Mouse (Mus musculus) hindbrain, embryonic 12.5 days (tissue): ENCODE data around the gene Irgm2. TPM values are rescaled to one million over a fixed set of nuclear protein-coding genes. Genes with fewer than 3 reads are reported as not detected.
"Not testable (repeated sequence)": the region's sequence is repeated elsewhere in the genome, so short reads cannot be mapped to it uniquely, and the experiment has no call there.

Experiments used
- ATAC-seq: fragments of 200-750 bp; cut with Nextera tagmentation; 2 replicates; pipeline ENCODE4 v1.8.0; 2017; ENCODE audit warnings: moderate TSS enrichment; ENCODE audit not compliant: low FRiP score
- H3K27ac ChIP-seq: fragments of 300-500 bp; sonication (generic); 2 replicates; pipeline ENCODE4 v1.5.1; 2016; ENCODE audit warnings: mild to moderate bottlenecking
- H3K27me3 ChIP-seq: fragments of 300-500 bp; sonication (generic); 2 replicates; pipeline ENCODE4 v1.6.1; 2016; ENCODE audit warnings: mild to moderate bottlenecking
- H3K36me3 ChIP-seq: fragments of 300-500 bp; sonication (generic); 2 replicates; pipeline ENCODE4 v1.6.1; 2016; ENCODE audit warnings: mild to moderate bottlenecking
- H3K4me1 ChIP-seq: fragments of 300-500 bp; sonication (generic); 2 replicates; pipeline ENCODE4 v1.6.1; 2016
- H3K4me2 ChIP-seq: fragments of 300-500 bp; sonication (generic); replicated peaks from 2 replicates; pipeline ENCODE4 v1.6.1; 2016; ENCODE audit warnings: mild to moderate bottlenecking
- H3K4me3 ChIP-seq: fragments of 300-500 bp; sonication (generic); 2 replicates; pipeline ENCODE4 v1.5.1; 2016; ENCODE audit warnings: mild to moderate bottlenecking
- H3K9ac ChIP-seq: fragments of 300-500 bp; sonication (generic); 2 replicates; pipeline ENCODE4 v1.6.1; 2016; ENCODE audit warnings: mild to moderate bottlenecking, moderate library complexity
- H3K9me3 ChIP-seq: fragments of 300-500 bp; sonication (generic); replicated peaks from 2 replicates; pipeline ENCODE4 v1.6.1; 2016; ENCODE audit warnings: mild to moderate bottlenecking
- WGBS: fragments of 180-500 bp; shearing (Covaris S2); methylation state at CpG from one replicate; pipeline ENCODE4 v1.1.7; 2016; 5-methylcytosine and 5-hydroxymethylcytosine counted together
- polyA plus RNA-seq: library from polyadenylated mRNA; unstranded; fragments of >200 nt; fragmentation: Nextera tagmentation; extraction: Ambion mirVana; gene quantifications from 2 replicates; pipeline ENCODE4 v1.2.1, GENCODE M21; 2016

The Irgm2 gene
- polyA plus RNA-seq, 1 experiment from 2014 or later: 0.87 TPM

DNA sequence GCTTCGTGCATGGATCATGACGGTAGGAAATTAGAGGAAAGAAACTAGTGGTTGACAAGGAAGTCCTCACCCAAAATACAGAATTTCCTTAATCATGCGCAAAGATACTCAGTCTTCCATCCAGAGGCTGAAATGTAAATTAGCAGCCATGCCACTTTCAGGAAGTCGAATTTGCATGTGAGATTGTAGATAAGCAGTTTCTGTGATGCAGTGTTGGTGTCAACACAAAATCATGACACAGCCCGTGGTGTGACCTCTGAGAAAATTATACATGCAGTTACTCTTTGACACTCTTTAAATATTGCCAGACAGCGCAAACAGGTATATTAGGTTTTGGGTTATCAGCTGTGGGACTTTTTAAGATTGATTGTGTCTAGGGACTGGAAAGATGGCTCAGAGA is 9.7 kb upstream of the Irgm2 start:
- WGBS: 93% methylated on average over 6 of the region's 6 CpGs

DNA sequence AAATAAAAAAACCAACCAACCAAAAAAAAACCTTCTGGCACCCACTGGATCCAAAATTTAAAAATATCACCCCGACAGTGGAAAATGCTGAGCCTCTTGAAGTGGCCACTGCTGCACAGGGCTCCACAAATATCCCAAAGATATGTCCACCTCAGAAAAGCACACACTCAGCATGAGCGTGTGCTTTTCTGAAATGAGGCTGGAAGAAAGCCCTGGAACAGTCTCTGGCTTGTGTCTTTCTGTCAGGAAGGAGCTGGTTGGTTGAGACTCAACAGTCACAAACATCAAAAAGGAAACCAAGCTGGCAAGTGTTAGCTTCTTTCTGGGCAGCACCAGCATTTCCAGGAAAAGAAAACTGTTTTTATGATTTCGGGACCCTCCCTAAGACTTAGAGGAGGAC is 6.1 kb upstream of the Irgm2 start:
- no peaks in the 10 kb centered on the region for H3K27me3 ChIP-seq
- no peak for ATAC-seq
- no peak overlapping the region for H3K4me3 ChIP-seq
- no peak overlapping the region for H3K4me2 ChIP-seq
- H3K36me3 ChIP-seq: no peaks in the 10 kb centered on the region
- 87% methylated on average over 3 of the region's 3 CpGs for WGBS
- peaks cover 5% of the 10 kb centered on the region for H3K4me1 ChIP-seq
- no peaks in the 10 kb centered on the region for H3K9me3 ChIP-seq
- H3K9ac ChIP-seq: no peak overlapping the region
- no peak overlapping the region for H3K27ac ChIP-seq

More for the DNA sequence above, 9.7 kb upstream of the Irgm2 start:
- Histone ChIP-seq H3K27ac (no peak overlapping the region), H3K4me1 (peaks cover 5% of the 10 kb centered on the region), H3K4me2 (no peak overlapping the region), H3K36me3 (no peaks in the 10 kb centered on the region), H3K9me3 (no peaks in the 10 kb centered on the region), H3K9ac (no peak overlapping the region), H3K27me3 (no peaks in the 10 kb centered on the region), H3K4me3 (no peak overlapping the region)
- no peak for ATAC-seq

- Histone ChIP-seq H3K4me2 (no peak overlapping the region), H3K9ac (no peak overlapping the region), H3K9me3 (no peaks in the 10 kb centered on the region), H3K36me3 (no peaks in the 10 kb centered on the region), H3K4me3 (no peak overlapping the region), H3K4me1 (peaks cover 6% of the 10 kb centered on the region), H3K27ac (no peak overlapping the region), H3K27me3 (no peaks in the 10 kb centered on the region)
- no peak for ATAC-seq
- WGBS: 43% methylated on average over 4 of the region's 4 CpGs
Observed at GRCm38 (mm10) chr11:58193860-58194520, 5.4 kb upstream of the Irgm2 start.

GRCm38 (mm10) chr11:58198663-58199062 is 755 bp upstream of the Irgm2 start:
- no peaks in the 10 kb centered on the region for H3K27me3 ChIP-seq
- H3K9me3 ChIP-seq: no peaks in the 10 kb centered on the region
- ATAC-seq: no peak
- no peak overlapping the region for H3K27ac ChIP-seq
- H3K4me2 ChIP-seq: peak overlapping the region; percentile 63
- H3K9ac ChIP-seq: no peak overlapping the region
- H3K36me3 ChIP-seq: no peaks in the 10 kb centered on the region
- H3K4me1 ChIP-seq: peaks cover 9% of the 10 kb centered on the region
- 86% methylated on average over 4 of the region's 4 CpGs for WGBS
- H3K4me3 ChIP-seq: peak overlapping the region; percentile 41

- ATAC-seq: no peak
- H3K9me3 ChIP-seq: no peaks in the 10 kb centered on the region
- H3K27me3 ChIP-seq: no peaks in the 10 kb centered on the region
- no peaks in the 10 kb centered on the region for H3K36me3 ChIP-seq
- H3K27ac ChIP-seq: no peak overlapping the region
- WGBS: 89% methylated on average over 4 of the region's 4 CpGs
- no peak overlapping the region for H3K4me2 ChIP-seq
- H3K4me3 ChIP-seq: no peak overlapping the region
- 0 out of 2 replicates have a peak, but pooled peaks cover 4% of the 10 kb centered on the region for H3K4me1 ChIP-seq
- no peak overlapping the region for H3K9ac ChIP-seq
Observed at GRCm38 (mm10) chr11:58200226-58200625, 808 bp downstream of the Irgm2 start.

DNA sequence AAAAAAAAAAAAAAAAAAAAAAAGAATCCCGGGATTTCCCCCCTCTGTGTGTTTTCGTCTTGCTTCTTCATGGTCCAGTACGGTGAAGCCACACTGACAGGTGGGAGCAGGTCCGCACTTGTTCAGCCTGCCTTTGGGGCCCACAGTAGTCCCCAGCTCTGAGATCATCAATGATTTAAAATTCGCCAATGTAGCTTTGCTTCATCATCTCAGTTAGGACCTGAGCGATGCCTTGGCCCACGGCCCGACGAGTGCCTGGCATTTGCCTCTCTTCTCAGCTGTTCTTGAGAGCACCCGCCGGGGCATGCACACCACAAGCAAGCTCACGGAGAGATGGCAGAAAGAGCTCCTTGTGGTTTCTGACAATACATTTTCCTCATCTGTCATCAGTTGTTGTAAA is 1.6 kb downstream of the Irgm2 start:
- WGBS: 86% methylated on average over 12 of the region's 12 CpGs
- Histone ChIP-seq H3K9ac (no peak overlapping the region), H3K36me3 (no peaks in the 10 kb centered on the region), H3K9me3 (no peaks in the 10 kb centered on the region), H3K27ac (no peak overlapping the region), H3K4me3 (no peak overlapping the region), H3K4me2 (no peak overlapping the region), H3K27me3 (no peaks in the 10 kb centered on the region), H3K4me1 (0 out of 2 replicates have a peak, but pooled peaks cover 4% of the 10 kb centered on the region)
- no peak for ATAC-seq

- H3K9me3 ChIP-seq: no peaks in the 10 kb centered on the region
- no peak for ATAC-seq
- no peak overlapping the region for H3K4me2 ChIP-seq
- H3K27ac ChIP-seq: no peak overlapping the region
- peaks cover 7% of the 10 kb centered on the region; the same call in 1 of the 2 replicates for H3K4me1 ChIP-seq
- H3K36me3 ChIP-seq: no peaks in the 10 kb centered on the region
- H3K27me3 ChIP-seq: no peaks in the 10 kb centered on the region
- WGBS: 94% methylated on average over 1 of the region's 1 CpGs
- H3K9ac ChIP-seq: no peak overlapping the region
- no peak overlapping the region for H3K4me3 ChIP-seq
Observed at GRCm38 (mm10) chr11:58210321-58210886, 11.0 kb downstream of the Irgm2 start.

- Histone ChIP-seq H3K9me3 (no peaks in the 10 kb centered on the region), H3K9ac (no peak overlapping the region), H3K4me1 (peaks cover 7% of the 10 kb centered on the region; the same call in 1 of the 2 replicates), H3K27me3 (no peaks in the 10 kb centered on the region), H3K4me2 (no peak overlapping the region), H3K4me3 (no peak overlapping the region), H3K27ac (no peak overlapping the region), H3K36me3 (no peaks in the 10 kb centered on the region)
- WGBS: 26% methylated on average over 9 of the region's 9 CpGs
- no peak for ATAC-seq
Observed at GRCm38 (mm10) chr11:58211062-58211681, 11.8 kb downstream of the Irgm2 start.

DNA sequence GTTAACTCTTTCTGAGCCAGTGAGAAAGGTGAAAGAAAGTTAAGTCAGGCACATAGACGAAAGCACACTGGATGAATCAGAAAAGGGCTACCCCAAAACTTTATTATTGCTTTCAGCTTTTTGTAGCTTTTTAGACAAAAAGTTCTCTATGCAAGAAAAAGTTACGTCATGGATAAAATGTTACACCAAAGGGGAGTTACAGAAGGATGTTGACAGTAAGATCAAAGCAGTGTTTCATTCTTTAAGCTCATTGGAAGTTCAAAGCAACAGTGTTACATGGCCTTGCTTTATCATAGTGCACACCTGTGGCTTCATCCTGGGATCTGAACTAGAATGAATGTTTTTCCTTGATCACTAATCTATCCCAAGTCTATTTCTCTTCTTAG is 12.3 kb downstream of the Irgm2 start:
- H3K4me3 ChIP-seq: no peak overlapping the region
- H3K36me3 ChIP-seq: no peaks in the 10 kb centered on the region
- WGBS: 14% methylated on average over 2 of the region's 2 CpGs
- no peak overlapping the region for H3K9ac ChIP-seq
- H3K4me2 ChIP-seq: no peak overlapping the region
- H3K4me1 ChIP-seq: peaks cover 7% of the 10 kb centered on the region; the same call in 1 of the 2 replicates
- H3K9me3 ChIP-seq: no peaks in the 10 kb centered on the region
- no peak for ATAC-seq
- no peaks in the 10 kb centered on the region for H3K27me3 ChIP-seq
- H3K27ac ChIP-seq: no peak overlapping the region

GRCm38 (mm10) chr11:58213673-58214342 is 14.4 kb downstream of the Irgm2 start:
- Histone ChIP-seq H3K9ac (no peak overlapping the region), H3K4me2 (no peak overlapping the region), H3K27ac (no peak overlapping the region), H3K27me3 (no peaks in the 10 kb centered on the region), H3K4me1 (peaks cover 7% of the 10 kb centered on the region; the same call in 1 of the 2 replicates), H3K4me3 (no peak overlapping the region), H3K36me3 (no peaks in the 10 kb centered on the region), H3K9me3 (no peaks in the 10 kb centered on the region)
- ATAC-seq: no peak
- 83% methylated on average over 7 of the region's 7 CpGs for WGBS

- Histone ChIP-seq H3K36me3 (no peaks in the 10 kb centered on the region), H3K4me1 (peaks cover 7% of the 10 kb centered on the region; the same call in 1 of the 2 replicates), H3K4me3 (peak overlapping the region; percentile 27), H3K9ac (no peak overlapping the region), H3K27me3 (no peaks in the 10 kb centered on the region), H3K27ac (no peak overlapping the region), H3K9me3 (no peaks in the 10 kb centered on the region), H3K4me2 (peak overlapping the region; percentile 46)
- WGBS: 47% methylated on average over 15 of the region's 17 CpGs
- ATAC-seq: no peak
Observed at GRCm38 (mm10) chr11:58214391-58215048, 15.1 kb downstream of the Irgm2 start.

DNA sequence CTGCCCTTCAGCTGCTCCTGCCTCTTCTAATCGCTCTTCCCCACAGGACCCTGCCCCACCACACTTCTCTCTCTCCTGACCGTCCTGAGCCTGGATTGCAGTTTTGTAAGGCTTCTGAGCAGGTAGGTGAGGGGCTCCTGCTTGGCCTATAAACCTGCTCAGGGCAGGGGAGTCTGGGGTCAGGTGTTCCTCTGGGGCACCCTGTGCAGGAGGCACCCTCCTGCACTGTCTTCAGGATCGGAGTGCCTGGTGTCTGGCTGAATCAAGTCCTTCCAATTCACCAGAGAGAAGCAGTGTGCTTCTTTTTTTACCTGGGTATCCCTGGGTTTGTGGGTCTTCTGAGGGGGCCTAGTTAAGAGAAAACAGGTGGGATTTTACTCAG is 15.6 kb downstream of the Irgm2 start:
- H3K9me3 ChIP-seq, H3K4me2 ChIP-seq, ATAC-seq, H3K9ac ChIP-seq, H3K4me3 ChIP-seq, H3K27ac ChIP-seq, H3K27me3 ChIP-seq, H3K36me3 ChIP-seq, H3K4me1 ChIP-seq: not testable (repeated sequence)
- 47% methylated on average over 2 of the region's 3 CpGs for WGBS
